Mouse (Mus musculus) cerebellum, adult 2 months (tissue): ENCODE data around the gene Tnrc6a.

Source experiments
- CTCF ChIP-seq: fragments of 200-500 bp; IDR thresholded peaks from 2 replicates; pipeline ENCODE4 v1.5.1; 2011; ENCODE audit warnings: low read depth, mild to moderate bottlenecking, control low read depth, low read length, moderate library complexity, borderline replicate concordance; ENCODE audit not compliant: insufficient read depth
- POLR2A ChIP-seq: fragments of 200-500 bp; IDR thresholded peaks from 2 replicates; pipeline ENCODE4 v1.6.1; 2011; ENCODE audit warnings: low read length, control low read depth, borderline replicate concordance; ENCODE audit not compliant: insufficient read depth

GRCm38 (mm10) chr7:123209864-123210263, 86.2 kb downstream of the Tnrc6a start:
- no peak for TF ChIP-seq CTCF
- TF ChIP-seq POLR2A = no peak
